Mouse (Mus musculus): ENCODE results near the gene Arl2bp.

Arl2bp gene

GRCm38 (mm10) chr8:94695341-94695993, 29.1 kb downstream of the Arl2bp start:
- in situ Hi-C loops (cut with MboI, MseI): loop anchor here in 1 of 2 experiments (10.0 kb wide), 1 partner anchor 361 kb away; no protein-coding TSS in a partner anchor

GRCm38 (mm10) chr8:94695994-94696384, 29.6 kb downstream of the Arl2bp start, which contains the start of gene Pllp:
Gene Pllp, minus strand, starts transcription at chr8:94696278.
- in situ Hi-C loops (cut with MboI, MseI): loop anchor here in 1 of 2 experiments (10.0 kb wide), 1 partner anchor 361 kb away; no protein-coding TSS in a partner anchor

DNA sequence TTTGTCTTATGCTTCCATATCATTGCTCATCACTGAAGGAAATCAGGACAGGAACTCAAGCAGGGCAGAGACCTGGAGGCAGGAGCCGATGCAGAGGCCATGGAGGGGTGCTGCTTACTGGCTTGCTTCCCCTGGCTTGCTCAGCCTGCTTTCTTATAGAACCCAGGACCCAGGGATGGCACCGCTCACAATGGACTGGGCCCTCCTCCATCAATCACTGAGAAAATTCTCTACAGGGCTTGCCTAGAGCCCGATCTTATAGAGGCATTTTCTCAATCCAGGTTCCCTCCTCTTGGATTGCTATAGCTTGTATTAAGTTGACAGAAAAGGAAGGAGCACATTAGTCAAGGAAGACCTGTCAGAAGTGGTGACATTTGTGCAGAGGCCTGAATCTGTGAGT, 30.2 kb downstream of the Arl2bp start:
- in situ Hi-C loops (cut with MboI, MseI): loop anchor here in 1 of 2 experiments (10.0 kb wide), 1 partner anchor 362 kb away; no protein-coding TSS in a partner anchor

- in situ Hi-C loops (cut with MboI, MseI): loop anchor here in 1 of 2 experiments (10.0 kb wide), 1 partner anchor 363 kb away; no protein-coding TSS in a partner anchor
These were observed 31.6 kb downstream of the Arl2bp start for GRCm38 (mm10) chr8:94697956-94698355.

DNA sequence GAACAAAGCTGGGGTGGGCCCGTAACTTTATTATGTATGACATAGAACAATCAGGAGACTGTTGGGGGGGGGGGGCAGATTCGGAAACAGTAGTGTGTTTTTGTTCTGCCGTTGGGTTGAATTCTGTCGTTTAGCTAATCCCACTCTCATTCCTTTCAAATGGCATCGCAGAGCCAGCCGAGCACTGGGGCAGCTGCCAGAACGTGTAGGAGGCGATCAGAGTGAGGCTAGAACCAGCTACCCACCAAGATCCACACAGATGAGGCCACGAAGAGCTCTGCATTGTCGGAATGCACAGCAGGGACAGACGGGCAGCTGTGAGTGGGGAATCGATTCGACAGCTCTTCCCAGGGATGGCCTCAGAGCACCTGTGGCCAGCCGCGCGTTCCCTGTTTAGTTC, 33.0 kb downstream of the Arl2bp start:
- in situ Hi-C loops (cut with MboI, MseI): loop anchor here in 1 of 2 experiments (10.0 kb wide), 1 partner anchor 365 kb away; no protein-coding TSS in a partner anchor

DNA sequence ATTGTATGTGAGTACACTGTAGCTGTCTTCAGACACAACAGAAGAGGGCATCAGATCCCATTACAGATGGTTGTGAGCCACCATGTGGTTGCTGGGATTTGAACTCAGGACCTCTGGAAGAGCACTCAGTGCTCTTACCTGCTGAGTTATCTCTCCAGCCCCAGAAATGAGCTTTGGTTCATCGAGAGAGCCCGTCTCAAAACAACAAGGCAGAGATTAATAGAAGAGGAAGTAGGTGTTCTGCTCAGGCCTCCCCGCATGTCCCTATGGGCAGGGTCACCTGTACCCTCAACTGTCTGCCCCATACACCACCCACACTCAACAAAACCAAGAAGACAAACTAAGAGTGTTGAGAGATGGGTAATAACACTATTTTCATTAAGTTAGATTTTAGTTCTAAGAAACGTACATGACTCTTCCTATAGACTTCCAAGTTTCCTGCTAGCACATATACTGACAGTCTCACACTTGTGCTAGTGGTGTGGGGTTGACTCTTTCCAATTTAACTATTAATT, 34.1 kb downstream of the Arl2bp start:
- in situ Hi-C loops (cut with MboI, MseI): loop anchor here (5.0 to 10.0 kb wide), 3 partner anchors 93 to 104 kb away; no protein-coding TSS in a partner anchor

GRCm38 (mm10) chr8:94702156-94702555, 35.8 kb downstream of the Arl2bp start:
- in situ Hi-C loops (cut with MboI, MseI): loop anchor here (5.0 to 10.0 kb wide), 3 partner anchors 95 to 103 kb away; no protein-coding TSS in a partner anchor

DNA sequence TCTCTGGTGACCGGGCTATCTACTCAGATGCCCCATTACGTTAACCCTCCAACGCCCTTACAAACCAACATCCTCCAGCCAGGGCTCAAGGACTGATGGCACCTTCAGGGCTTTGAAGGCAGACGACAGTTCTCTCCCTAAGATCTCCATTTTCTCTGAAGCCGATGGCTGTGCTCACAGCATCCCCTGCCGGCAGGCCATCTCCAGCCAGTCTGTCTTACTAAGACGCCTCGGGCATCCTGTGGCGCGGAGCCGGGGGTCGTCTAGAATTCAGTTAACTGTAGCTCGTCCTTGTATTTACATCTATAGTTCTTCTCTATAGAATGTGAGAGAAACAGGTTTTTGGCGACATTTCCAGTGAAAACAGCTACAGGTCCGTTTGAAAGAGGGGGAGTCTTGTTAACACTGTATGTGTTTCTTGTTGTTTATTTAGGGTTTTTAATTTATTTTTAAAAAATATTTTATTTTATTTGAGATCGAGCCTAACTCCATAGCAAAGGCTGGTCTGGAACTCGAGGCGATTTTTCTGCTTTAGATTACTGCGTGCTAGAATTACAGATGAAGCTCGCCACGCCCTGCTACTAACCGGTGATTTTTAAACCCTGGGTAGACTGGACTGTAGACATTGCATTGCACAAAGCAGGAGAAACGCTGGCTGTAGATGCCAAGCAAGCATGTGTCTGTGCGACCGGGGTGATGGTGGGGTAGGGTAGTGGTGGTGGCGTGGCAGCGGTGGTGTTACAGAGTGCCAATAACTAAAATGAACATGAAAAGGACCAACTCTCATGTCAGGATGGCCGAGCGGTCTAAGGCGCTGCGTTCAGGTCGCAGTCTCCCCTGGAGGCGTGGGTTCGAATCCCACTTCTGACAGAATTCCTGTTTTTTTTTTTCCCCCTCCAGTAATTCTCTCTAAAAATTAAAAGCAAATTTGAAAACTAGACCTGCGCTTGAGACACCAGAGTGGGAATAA, 36.7 kb downstream of the Arl2bp start:
- in situ Hi-C loops (cut with MboI, MseI): loop anchor here (5.0 to 10.0 kb wide), 3 partner anchors 96 to 102 kb away; no protein-coding TSS in a partner anchor

DNA sequence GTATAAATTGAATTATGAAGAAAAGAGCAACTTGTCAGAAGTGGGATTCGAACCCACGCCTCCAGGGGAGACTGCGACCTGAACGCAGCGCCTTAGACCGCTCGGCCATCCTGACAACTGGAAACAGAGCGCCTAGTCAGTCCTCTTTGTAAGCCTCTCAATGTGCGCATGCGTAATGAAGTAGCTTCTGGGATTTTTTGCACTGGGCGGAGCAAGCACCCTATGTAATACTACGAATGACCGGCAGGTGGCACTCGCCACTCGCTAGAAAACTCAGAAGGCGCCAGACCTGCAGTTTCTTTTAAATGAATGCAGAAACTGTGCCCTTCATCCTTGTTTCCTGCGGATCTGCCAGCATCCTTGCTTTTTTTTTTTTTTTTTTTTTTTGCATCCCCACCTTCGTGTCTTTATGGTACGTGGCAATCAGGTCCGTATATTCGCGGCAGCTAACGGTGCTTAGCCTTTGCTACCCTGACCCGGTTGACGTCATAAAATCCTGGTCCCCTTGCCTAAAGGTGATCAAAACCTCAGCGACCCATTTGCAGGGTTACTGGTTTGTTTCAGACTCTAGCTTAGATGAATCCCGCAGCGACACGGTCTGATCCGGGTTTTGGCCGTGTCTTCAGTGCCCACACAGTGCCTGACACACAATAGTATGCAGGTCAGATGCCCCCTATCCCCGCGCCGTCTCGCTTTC, 37.7 kb downstream of the Arl2bp start:
- in situ Hi-C loops (cut with MboI, MseI): loop anchor here (5.0 to 10.0 kb wide), 3 partner anchors 97 to 101 kb away; no protein-coding TSS in a partner anchor

DNA sequence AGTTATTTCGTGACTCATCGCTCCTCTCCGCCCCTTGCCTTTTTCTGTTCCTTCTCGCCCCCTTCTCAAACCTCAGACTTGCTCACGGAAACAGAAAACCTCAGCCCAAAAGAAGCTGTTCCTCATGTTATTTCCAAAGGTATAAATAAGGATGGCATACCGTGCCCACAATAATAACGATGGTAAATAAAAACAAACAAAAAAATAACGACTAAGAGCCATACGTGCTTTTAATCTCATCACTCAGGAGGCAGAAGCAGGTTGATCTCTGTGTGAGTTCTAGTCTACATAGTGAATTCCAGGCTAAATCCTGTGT, 38.2 kb downstream of the Arl2bp start:
- in situ Hi-C loops (cut with MboI, MseI): loop anchor here (5.0 to 10.0 kb wide), 3 partner anchors 97 to 100 kb away; no protein-coding TSS in a partner anchor

- in situ Hi-C loops (cut with MboI, MseI): loop anchor here in 1 of 2 experiments (5.0 to 10.0 kb wide), 2 partner anchors 99 to 117 kb away; no protein-coding TSS in a partner anchor
These were observed 39.3 kb downstream of the Arl2bp start for GRCm38 (mm10) chr8:94705581-94706245.

- in situ Hi-C loops (cut with MboI, MseI): loop anchor here in 1 of 2 experiments (5.0 to 10.0 kb wide), 2 partner anchors 98 to 115 kb away; no protein-coding TSS in a partner anchor
These were observed 40.5 kb downstream of the Arl2bp start for GRCm38 (mm10) chr8:94706732-94707395.

DNA sequence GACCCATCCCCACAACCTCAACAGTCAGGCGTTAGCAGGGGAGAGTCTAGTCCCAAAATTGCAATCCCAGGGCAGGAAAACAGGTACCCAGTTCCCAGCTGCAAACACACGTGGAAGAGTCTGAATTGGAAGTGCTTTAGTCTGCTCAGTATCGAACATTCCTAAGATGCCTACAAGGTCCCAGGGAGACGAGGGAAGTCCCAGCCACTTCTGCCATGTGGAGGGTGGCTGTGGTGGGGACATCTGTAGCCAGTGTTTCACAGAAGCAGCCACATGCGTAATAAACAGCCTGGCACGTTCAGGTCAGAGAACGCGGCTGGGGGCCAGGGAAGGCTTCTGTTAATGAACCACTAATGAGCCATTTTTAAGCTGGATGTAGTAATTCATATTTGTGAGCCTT, 43.9 kb downstream of the Arl2bp start:
- in situ Hi-C loops (cut with MboI, MseI): no loop called here

DNA sequence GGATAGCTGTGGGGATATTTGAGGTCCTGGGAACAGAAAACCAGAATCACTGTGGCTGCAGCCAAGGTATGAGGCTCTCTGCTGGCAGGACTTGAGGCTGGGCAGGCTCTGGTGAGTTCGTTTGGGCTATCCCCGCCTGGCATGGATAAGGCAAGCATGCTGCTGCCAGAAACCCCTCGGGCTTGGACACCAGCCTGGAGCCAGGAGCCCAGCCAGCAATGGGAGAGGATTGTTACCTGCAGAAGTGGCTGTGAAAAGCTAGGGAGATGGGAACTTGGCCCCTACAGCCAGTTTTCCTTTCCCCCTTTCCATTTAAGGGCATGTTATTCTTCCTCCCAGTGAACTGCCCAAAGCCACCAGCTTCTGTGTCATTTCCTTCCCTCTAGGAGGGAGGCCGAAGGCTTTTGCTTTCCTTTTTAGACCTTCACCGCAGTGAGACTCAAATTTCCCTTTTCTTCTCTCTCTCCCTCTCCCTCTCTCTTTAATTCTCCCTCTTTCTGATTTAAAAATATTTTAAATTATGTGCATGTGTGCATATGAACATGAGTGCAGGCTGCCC, 44.8 kb downstream of the Arl2bp start:
- in situ Hi-C loops (cut with MboI, MseI): no loop called here

- in situ Hi-C loops (cut with MboI, MseI): no loop called here
These were observed 48.2 kb downstream of the Arl2bp start for GRCm38 (mm10) chr8:94714556-94714955.

GRCm38 (mm10) chr8:94715871-94716270, 49.5 kb downstream of the Arl2bp start:
- in situ Hi-C loops (cut with MboI, MseI): loop anchor here in 1 of 2 experiments (5.0 kb wide), 1 partner anchor 191 kb away; no protein-coding TSS in a partner anchor

DNA sequence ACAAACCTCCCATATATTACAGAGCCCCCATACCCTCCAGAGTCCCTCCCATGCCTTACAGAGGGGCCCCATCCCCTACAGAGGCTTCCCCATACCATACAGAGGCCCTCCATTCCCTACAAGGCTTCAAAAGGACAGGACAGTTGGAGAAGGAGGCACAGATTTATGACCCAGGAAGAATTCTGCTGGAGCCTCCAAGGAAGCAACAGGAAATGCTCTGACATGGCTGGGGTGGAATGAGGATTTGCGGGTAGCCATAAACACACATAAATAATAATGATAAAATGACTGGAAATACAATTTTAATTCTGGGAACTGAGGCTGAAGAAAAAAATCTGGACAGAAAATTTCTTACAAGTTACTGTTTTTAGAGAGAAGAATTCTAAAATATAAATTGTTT, 50.4 kb downstream of the Arl2bp start:
- in situ Hi-C loops (cut with MboI, MseI): loop anchor here in 1 of 2 experiments (5.0 kb wide), 1 partner anchor 190 kb away; no protein-coding TSS in a partner anchor

Data from T-helper 17 cell (primary cell).